Mouse (Mus musculus) bone marrow macrophage, adult 2 months (primary cell): ENCODE measurements around the gene C3.
A peak's percentile ranks its signal among the peaks of the same experiment; 100 is the strongest.

Experiments
- CTCF ChIP-seq: IDR thresholded peaks from 2 replicates; pipeline ENCODE4 v1.5.1; 2012; ENCODE audit warnings: low read depth, mild to moderate bottlenecking, low read length, moderate library complexity
- POLR2A ChIP-seq: IDR thresholded peaks from 2 replicates; pipeline ENCODE4 v1.6.1; 2012; ENCODE audit warnings: mild to moderate bottlenecking, low read depth, low read length, borderline replicate concordance

- TF ChIP-seq CTCF (peak; percentile 94), POLR2A (no peak)
These were observed 48.7 kb upstream of the C3 start for GRCm38 (mm10) chr17:57276634-57277121.
